Mouse (Mus musculus) MEL (cell line): ENCODE data around the gene Gm10031. TPM values are rescaled to one million over a fixed set of nuclear protein-coding genes. Genes with fewer than 3 reads are reported as not detected.

ENCODE experiments used
- DNase-seq: peaks from one replicate; pipeline ENCODE4 v3.0.0; 2011; ENCODE audit warnings: low read depth, low spot score
- H3K27ac ChIP-seq: 2 replicates; pipeline ENCODE4 v1.5.1; 2012; ENCODE audit warnings: low read depth, mild to moderate bottlenecking, control low read depth, low read length, moderate library complexity; ENCODE audit not compliant: control insufficient read depth
- H3K27me3 ChIP-seq, 2 experiments: fragments of 150-350 bp in 1 of 2; sonication (generic) in 1 of 2; 2 replicates each; pipeline ENCODE4 v1.6.1; 2012; ENCODE audit warnings: low read length in 2 of 2, mild to moderate bottlenecking in 2 of 2, improper control_type of control experiment in 1 of 2, moderate library complexity in 1 of 2; ENCODE audit not compliant: insufficient read depth in 2 of 2, control insufficient read depth in 1 of 2
- H3K36me3 ChIP-seq, 2 experiments: 2 replicates each; pipeline ENCODE4 v1.6.1; 2012 to 2014; ENCODE audit warnings: low read length in 2 of 2, improper control_type of control experiment in 1 of 2, inconsistent platforms in 1 of 2, mild to moderate bottlenecking in 1 of 2; ENCODE audit not compliant: insufficient read depth in 2 of 2, control insufficient read depth in 1 of 2
- H3K4me1 ChIP-seq, 2 experiments: fragments of 150-350 bp in 1 of 2; sonication (generic) in 1 of 2; 2 replicates each; pipeline ENCODE4 v1.6.1; 2012; ENCODE audit warnings: low read length in 2 of 2, improper control_type of control experiment in 1 of 2, mild to moderate bottlenecking in 1 of 2; ENCODE audit not compliant: insufficient read depth in 2 of 2, control insufficient read depth in 1 of 2
- H3K4me3 ChIP-seq, 2 experiments: fragments of 150-350 bp in 1 of 2; sonication (generic) in 1 of 2; 2 replicates each; pipeline ENCODE4 v1.5.1; 2012; ENCODE audit warnings: low read depth in 2 of 2, low read length in 2 of 2, mild to moderate bottlenecking in 2 of 2, moderate library complexity in 2 of 2, control low read depth in 1 of 2, improper control_type of control experiment in 1 of 2; ENCODE audit not compliant: control insufficient read depth in 1 of 2, insufficient read depth in 1 of 2
- H3K79me2 ChIP-seq: 2 replicates; pipeline ENCODE4 v1.6.1; 2012; ENCODE audit warnings: mild to moderate bottlenecking, low read length, moderate library complexity; ENCODE audit not compliant: control insufficient read depth, poor library complexity, insufficient read depth
- H3K9ac ChIP-seq: 2 replicates; pipeline ENCODE4 v1.6.1; 2012; ENCODE audit warnings: low read depth, mild to moderate bottlenecking, control low read depth, low read length, moderate library complexity; ENCODE audit not compliant: control insufficient read depth, poor library complexity, severe bottlenecking
- H3K9me3 ChIP-seq: fragments of 150-350 bp; sonication (generic); replicated peaks from 2 replicates; pipeline ENCODE4 v1.6.1; 2012; ENCODE audit warnings: mild to moderate bottlenecking, low read length, improper control_type of control experiment, moderate library complexity; ENCODE audit not compliant: insufficient read depth
- BHLHE40 ChIP-seq: IDR thresholded peaks from 2 replicates; pipeline ENCODE4 v1.6.1; 2012; ENCODE audit warnings: low read depth, mild to moderate bottlenecking, inconsistent platforms, low read length, improper control_type of control experiment, borderline replicate concordance
- HCFC1 ChIP-seq: IDR thresholded peaks from 2 replicates; pipeline ENCODE4 v1.6.1; 2012; ENCODE audit warnings: low read depth, mild to moderate bottlenecking, inconsistent platforms, low read length, improper control_type of control experiment, moderate library complexity
- JUND ChIP-seq: IDR thresholded peaks from 2 replicates; pipeline ENCODE4 v1.6.1; 2011; ENCODE audit warnings: low read depth, mild to moderate bottlenecking, improper control_type of control experiment, low read length
- KAT2A ChIP-seq: conservative IDR thresholded peaks from 2 replicates; pipeline ENCODE4 v1.6.1; 2012; ENCODE audit warnings: low read depth, low read length, improper control_type of control experiment, inconsistent platforms
- MAFK ChIP-seq: IDR thresholded peaks from 2 replicates; pipeline ENCODE4 v1.6.1; 2011; ENCODE audit warnings: low read depth, mild to moderate bottlenecking, low read length, improper control_type of control experiment, borderline replicate concordance
- MAX ChIP-seq: IDR thresholded peaks from 2 replicates; pipeline ENCODE4 v1.6.1; 2011; ENCODE audit warnings: low read length, improper control_type of control experiment
- MEF2A ChIP-seq: IDR thresholded peaks from 2 replicates; pipeline ENCODE4 v1.6.1; 2014; ENCODE audit warnings: low read depth, mild to moderate bottlenecking, inconsistent platforms, low read length, improper control_type of control experiment; ENCODE audit not compliant: poor library complexity, insufficient replicate concordance, severe bottlenecking; ENCODE audit errors: extremely low read depth
- MXI1 ChIP-seq: IDR thresholded peaks from 2 replicates; pipeline ENCODE4 v1.6.1; 2011; ENCODE audit warnings: mild to moderate bottlenecking, low read depth, low read length, improper control_type of control experiment
- MYB ChIP-seq: IDR thresholded peaks from 2 replicates; pipeline ENCODE4 v1.6.1; 2011; ENCODE audit warnings: mild to moderate bottlenecking, low read depth, low read length, improper control_type of control experiment
- MYC ChIP-seq: IDR thresholded peaks from 2 replicates; pipeline ENCODE4 v1.6.1; 2011; ENCODE audit warnings: low read depth, mild to moderate bottlenecking, low read length, improper control_type of control experiment, moderate library complexity
- NELFE ChIP-seq: IDR thresholded peaks from 2 replicates; pipeline ENCODE4 v1.6.1; 2011; ENCODE audit warnings: low read depth, low read length, improper control_type of control experiment
- NRF1 ChIP-seq: IDR thresholded peaks from 2 replicates; pipeline ENCODE4 v1.6.1; 2014; ENCODE audit warnings: low read depth, mild to moderate bottlenecking, inconsistent platforms, low read length, improper control_type of control experiment, moderate library complexity; ENCODE audit not compliant: poor library complexity, insufficient read depth, severe bottlenecking
- POLR2A ChIP-seq, 2 experiments: IDR thresholded peaks; 2 replicates each; pipeline ENCODE4 v1.6.1; 2011 to 2012; ENCODE audit warnings: low read length in 2 of 2, mild to moderate bottlenecking in 2 of 2, control low read depth in 1 of 2, improper control_type of control experiment in 1 of 2, low read depth in 1 of 2, moderate library complexity in 1 of 2; ENCODE audit not compliant: control insufficient read depth in 1 of 2, insufficient read depth in 1 of 2, poor library complexity in 1 of 2
- POLR2AphosphoS2 ChIP-seq: IDR thresholded peaks from 2 replicates; pipeline ENCODE4 v1.6.1; 2011; ENCODE audit warnings: low read length, improper control_type of control experiment
- RAD21 ChIP-seq: IDR thresholded peaks from 2 replicates; pipeline ENCODE4 v1.6.1; 2011; ENCODE audit warnings: mild to moderate bottlenecking, low read depth, low read length, improper control_type of control experiment
- SIN3A ChIP-seq: IDR thresholded peaks from 2 replicates; pipeline ENCODE4 v1.6.1; 2012; ENCODE audit warnings: low read length, improper control_type of control experiment, inconsistent platforms
- SMC3 ChIP-seq: IDR thresholded peaks from 2 replicates; pipeline ENCODE4 v1.6.1; 2011; ENCODE audit warnings: low read depth, low read length, improper control_type of control experiment
- TAL1 ChIP-seq: IDR thresholded peaks from 2 replicates; pipeline ENCODE4 v1.6.1; 2012; ENCODE audit warnings: mild to moderate bottlenecking, inconsistent platforms, low read length, moderate library complexity, mixed read lengths
- TBP ChIP-seq: IDR thresholded peaks from 2 replicates; pipeline ENCODE4 v1.8.0; 2011; ENCODE audit warnings: low read depth, low read length, improper control_type of control experiment
- UBTF ChIP-seq: IDR thresholded peaks from 2 replicates; pipeline ENCODE4 v1.6.1; 2012; ENCODE audit warnings: low read depth, mild to moderate bottlenecking, inconsistent platforms, low read length, improper control_type of control experiment, moderate library complexity, borderline replicate concordance; ENCODE audit not compliant: insufficient read depth
- USF1 ChIP-seq: IDR thresholded peaks from 2 replicates; pipeline ENCODE4 v1.6.1; 2014; ENCODE audit warnings: low read depth, mild to moderate bottlenecking, inconsistent platforms, low read length, improper control_type of control experiment, moderate library complexity
- polyA plus RNA-seq, 2 experiments: library from polyadenylated mRNA; stranded (reverse) in 1 of 2; unstranded in 1 of 2; fragments of >175 nt in 1 of 2; fragments of >200 nt in 1 of 2; gene quantifications; 2 replicates each; pipeline versions ENCODE4 v1.2.1 to v1.2.4; 2012; ENCODE audit warnings: low replicate concordance in 2 of 2, low read depth in 1 of 2; ENCODE audit not compliant: insufficient read length in 2 of 2, insufficient read depth in 1 of 2, missing spikeins in 1 of 2
- total RNA-seq: library from RNA; depleted of rRNA; stranded (reverse); fragments of 300-350 nt; gene quantifications from 2 replicates; pipeline ENCODE4 v1.2.3, GENCODE M21; 2012

The Gm10031 gene
- total and polyA plus RNA-seq, 3 experiments, result 10.6 to 15.8 TPM; not detected in 1

- peaks cover 2 to 9% of the 10 kb centered on the region in 2 experiments for H3K36me3 ChIP-seq
- no peaks in the 10 kb centered on the region for H3K9me3 ChIP-seq
- peak; percentile 51 for DNase-seq
- peak overlapping the region; percentile 74 to 91 for H3K4me3 ChIP-seq
- H3K27me3 ChIP-seq, result no peaks in the 10 kb centered on the region
- peaks cover 38% of the 10 kb centered on the region for H3K79me2 ChIP-seq
- peaks cover 0 to 5% of the 10 kb centered on the region in 2 experiments; a peak in 2 of 4 replicates for H3K4me1 ChIP-seq
- H3K27ac ChIP-seq, result peak overlapping the region; percentile 65
- peak overlapping the region; percentile 100 for H3K9ac ChIP-seq
- TF ChIP-seq MYC (no peak), UBTF (0 out of 2 replicates have a peak, but pooled peaks have one; percentile 55), SMC3 (no peak), SIN3A (peak; percentile 33; the same call in 1 of the 2 replicates), BHLHE40 (peak; percentile 23; the same call in 1 of the 2 replicates), TBP (no peak)
Measured at GRCm38 (mm10) chr1:156558950-156559640, 35.3 kb downstream of the Gm10031 start.

GRCm38 (mm10) chr1:156559641-156560020, 35.8 kb downstream of the Gm10031 start:
- Histone ChIP-seq H3K9me3 (no peaks in the 10 kb centered on the region), H3K4me3 (peak overlapping the region; percentile 74 to 91), H3K9ac (peak overlapping the region; percentile 100), H3K27me3 (no peaks in the 10 kb centered on the region), H3K4me1 (peaks cover 0 to 5% of the 10 kb centered on the region in 2 experiments; a peak in 2 of 4 replicates), H3K27ac (no peak overlapping the region; the same call in 1 of the 2 replicates), H3K79me2 (peaks cover 39% of the 10 kb centered on the region), H3K36me3 (peaks cover 2 to 9% of the 10 kb centered on the region in 2 experiments)
- TF ChIP-seq NRF1, result no peak
- 0 out of 2 replicates have a peak, but pooled peaks have one; percentile 37 for TF ChIP-seq MAX
- TF ChIP-seq POLR2A (IDR thresholded peaks at IDR 0.05; ENCODE audit: control insufficient read depth in 1 of 2, insufficient read depth in 1 of 2, low read depth in 1 of 2, low read length in 2 of 2, poor library complexity in 1 of 2), result no peak
- no peak for TF ChIP-seq RAD21
- TF ChIP-seq KAT2A, result no peak
- no peak for TF ChIP-seq TAL1
- 0 out of 2 replicates have a peak, but pooled peaks have one; percentile 25 for TF ChIP-seq NELFE
- TF ChIP-seq MXI1, result peak; percentile 45; the same call in 1 of the 2 replicates
- TF ChIP-seq JUND, result no peak
- no peak for TF ChIP-seq HCFC1
- TF ChIP-seq MYB, result no peak
- no peak for TF ChIP-seq MEF2A
- TF ChIP-seq MAFK, result no peak
- no peak for TF ChIP-seq USF1
- no peak for TF ChIP-seq POLR2AphosphoS2
- DNase-seq, result no peak
